Mouse (Mus musculus) layer of hippocampus, adult 9-10 months (tissue): ENCODE data around the gene Zfp956.

Experiments
- DNase-seq: peaks from one replicate; pipeline ENCODE4 v3.0.0; 2022; ENCODE audit warnings: low spot score

The Zfp956 gene

GRCm38 (mm10) chr6:47953191-47953726 lies at the start of gene Zfp956:
Zfp956 (plus strand) TSS chr6:47953390.
- peak; percentile 85 for DNase-seq

GRCm38 (mm10) chr6:47903587-47903986 lies 49.6 kb upstream of the Zfp956 start:
- DNase-seq = no peak

DNA sequence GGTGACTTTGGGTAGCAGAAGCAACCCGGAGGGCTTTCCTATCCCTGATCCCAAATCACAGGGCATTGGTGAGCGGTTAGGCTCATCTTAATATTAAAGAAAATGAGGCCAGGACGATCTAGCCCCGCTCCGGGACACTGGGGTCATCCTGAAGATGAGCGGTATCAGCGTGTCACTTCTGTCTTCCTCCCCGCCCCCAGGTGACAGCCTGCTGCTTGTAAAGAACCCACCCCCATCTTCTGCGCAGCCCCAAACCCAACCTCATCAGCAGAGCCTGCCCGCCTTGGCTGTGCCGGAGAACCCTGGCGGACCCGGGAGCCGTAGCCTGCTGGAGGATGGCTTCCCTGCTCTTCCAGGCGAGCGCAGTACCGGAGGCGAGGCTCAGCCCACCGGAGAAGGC lies 48.8 kb upstream of the Zfp956 start:
- DNase-seq = no peak

DNA sequence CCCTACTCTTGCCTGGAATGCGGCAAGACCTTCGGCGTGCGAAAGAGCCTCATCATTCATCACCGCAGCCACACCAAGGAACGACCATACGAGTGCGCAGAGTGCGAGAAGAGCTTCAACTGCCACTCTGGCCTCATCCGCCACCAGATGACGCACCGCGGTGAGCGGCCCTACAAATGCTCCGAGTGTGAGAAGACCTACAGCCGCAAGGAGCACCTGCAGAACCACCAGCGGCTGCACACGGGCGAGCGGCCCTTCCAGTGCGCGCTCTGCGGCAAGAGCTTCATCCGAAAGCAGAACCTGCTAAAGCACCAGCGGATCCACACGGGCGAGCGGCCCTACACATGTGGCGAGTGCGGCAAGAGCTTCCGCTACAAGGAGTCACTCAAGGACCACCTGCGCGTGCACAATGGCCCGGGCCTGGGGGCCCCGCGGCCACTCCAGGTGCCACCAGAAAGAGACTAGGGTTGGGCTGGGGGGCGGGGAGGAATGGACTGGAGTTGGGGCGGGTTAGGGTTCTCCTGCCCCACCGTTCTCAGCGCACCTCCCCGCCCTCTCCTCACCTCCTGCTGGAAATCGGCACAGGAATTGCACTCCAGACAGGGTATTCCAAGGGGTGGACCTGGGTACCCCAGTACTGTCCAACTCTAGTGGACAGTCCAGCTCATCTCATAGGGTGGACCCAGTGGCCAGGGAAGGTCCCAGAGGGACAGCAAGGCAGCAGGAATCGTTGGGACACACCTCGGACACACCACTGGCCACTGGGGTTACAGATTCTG lies 48.1 kb upstream of the Zfp956 start:
- DNase-seq = no peak

- no peak for DNase-seq
Measured at GRCm38 (mm10) chr6:47906326-47906725, 46.9 kb upstream of the Zfp956 start.

- DNase-seq = no peak
Measured at GRCm38 (mm10) chr6:47909007-47909406, 44.2 kb upstream of the Zfp956 start.

GRCm38 (mm10) chr6:47911650-47912049 lies 41.5 kb upstream of the Zfp956 start:
- no peak for DNase-seq

DNA sequence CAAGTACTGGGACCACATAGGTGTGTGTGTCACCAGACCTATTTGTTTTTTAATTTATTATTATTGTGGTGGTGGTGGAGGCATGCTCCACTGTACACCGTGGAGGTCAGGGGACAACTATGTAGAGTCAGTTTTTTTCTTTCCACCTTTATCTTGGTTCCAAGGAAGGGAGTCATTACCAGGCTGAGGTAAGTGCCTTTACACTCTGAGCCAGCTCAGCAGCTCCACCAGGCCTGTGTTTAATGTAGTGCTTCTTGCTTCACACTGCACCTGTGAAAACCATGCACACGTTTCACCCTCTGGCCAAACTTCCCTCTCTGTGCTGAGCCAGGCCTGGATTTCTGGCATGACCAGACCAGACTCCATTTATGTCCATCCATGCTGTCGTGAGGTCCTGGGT lies 40.2 kb upstream of the Zfp956 start:
- DNase-seq = no peak

DNA sequence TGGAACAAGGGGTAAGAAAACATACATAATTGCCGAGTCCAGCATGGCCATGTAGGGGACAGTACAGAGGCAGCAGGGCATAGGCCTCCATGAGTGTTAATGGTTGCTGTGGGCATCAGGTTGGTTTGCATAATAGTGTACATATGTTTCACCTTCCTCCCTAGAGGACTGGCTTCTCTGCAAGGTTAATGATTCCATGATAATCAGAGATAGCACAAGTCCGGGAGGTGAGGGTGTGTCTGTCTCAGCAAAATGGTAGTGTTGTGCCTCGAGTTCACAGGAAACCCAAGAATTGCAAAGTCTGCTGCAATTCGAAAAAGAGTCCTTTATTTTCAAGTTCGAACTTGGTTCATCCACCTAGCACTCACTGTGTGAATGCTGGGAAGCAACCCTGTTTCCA lies 36.1 kb upstream of the Zfp956 start:
- no peak for DNase-seq

DNA sequence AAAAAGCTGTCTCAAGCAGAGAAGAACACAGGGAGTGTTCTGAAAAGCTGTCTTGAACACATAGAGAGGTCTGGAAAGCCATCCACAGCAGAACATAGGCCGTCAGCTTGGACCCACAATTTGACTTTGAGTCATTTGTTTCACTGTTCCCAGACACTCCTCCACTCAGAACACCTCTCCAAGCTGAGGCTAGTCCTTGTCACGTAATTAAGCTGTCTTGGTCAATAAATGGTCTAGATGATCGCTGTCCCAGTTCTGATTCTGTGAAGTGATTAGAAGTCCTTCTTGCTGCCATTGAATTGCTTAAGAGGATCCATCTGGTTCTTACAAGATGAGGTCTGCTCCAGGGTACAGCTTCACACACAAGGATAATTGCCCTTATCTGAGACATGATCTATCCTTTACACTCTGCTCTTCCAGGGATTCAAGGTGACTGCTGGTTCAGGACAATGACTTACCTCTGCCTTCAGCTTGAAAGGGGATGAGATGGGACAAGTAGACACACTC lies 34.4 kb upstream of the Zfp956 start:
- DNase-seq = no peak

- no peak for DNase-seq
Measured at GRCm38 (mm10) chr6:47919646-47920446, 33.3 kb upstream of the Zfp956 start.

DNA sequence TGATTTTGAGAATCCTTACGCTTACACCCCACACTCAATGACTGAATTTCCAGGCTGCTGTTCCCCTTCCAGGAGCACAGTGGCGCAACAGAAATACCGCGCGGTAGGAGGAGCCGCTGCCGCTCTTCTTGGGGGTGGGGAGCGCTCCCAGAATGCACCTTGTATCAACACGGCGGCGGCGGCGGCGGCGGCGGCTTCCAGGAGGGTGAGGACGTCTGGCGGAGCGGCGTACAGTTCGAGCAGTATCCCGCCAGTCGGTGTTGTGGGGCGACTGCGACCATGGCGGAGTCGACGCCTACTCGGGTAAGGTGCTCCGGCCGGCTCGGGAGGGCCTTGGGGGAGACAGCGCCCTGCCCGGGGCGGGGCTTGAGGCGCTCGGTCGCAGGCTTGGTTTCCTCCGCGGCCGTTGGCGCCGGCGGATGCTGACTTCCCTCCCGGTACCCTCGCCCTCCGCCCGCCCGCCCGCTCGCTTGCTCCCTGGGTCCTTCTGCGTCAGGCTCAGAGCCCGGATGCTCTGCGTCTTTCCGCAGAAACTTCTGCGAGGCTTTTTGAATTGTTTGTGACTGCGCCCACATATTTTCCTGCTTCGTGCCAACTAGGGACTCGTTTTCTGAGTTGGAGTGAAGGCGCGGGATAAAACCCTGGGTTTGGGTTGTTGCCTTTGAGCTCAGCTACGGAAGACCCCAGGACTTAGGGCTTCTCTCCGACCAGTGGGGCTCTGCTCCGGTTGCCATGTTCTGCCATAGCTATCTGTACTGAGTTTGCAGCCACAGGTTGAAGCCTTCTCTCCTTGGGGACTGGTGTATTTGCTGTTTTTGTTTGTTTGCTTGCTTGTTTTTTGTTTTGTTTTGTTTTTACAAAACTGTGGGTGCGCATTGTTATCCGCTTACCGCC lies 32.5 kb upstream of the Zfp956 start, which contains the start of gene Zfp212:
Zfp212 (plus strand) TSS at position 30 of the 894 bp plus-strand sequence.
- DNase-seq = peak; percentile 56

DNA sequence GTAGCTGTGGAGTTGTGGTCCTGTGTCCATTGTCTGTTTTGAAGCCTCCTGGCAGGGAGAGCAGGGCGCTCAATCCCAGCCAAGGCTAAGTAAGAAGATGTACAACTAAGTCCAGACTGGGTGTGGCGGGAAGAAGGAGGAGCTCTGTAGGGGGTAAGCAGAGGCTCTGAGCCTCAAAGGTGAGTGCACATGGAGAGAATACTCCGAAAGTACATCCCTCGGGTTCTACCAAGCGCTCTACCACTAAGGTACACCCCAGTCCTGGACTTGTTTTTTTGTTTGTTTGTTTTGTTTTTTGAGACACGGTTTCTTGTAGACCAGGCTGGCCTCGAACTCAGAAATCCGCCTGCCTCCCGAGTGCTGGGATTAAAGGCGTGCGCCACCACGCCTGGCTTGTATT lies 10.7 kb upstream of the Zfp956 start:
- no peak for DNase-seq

DNA sequence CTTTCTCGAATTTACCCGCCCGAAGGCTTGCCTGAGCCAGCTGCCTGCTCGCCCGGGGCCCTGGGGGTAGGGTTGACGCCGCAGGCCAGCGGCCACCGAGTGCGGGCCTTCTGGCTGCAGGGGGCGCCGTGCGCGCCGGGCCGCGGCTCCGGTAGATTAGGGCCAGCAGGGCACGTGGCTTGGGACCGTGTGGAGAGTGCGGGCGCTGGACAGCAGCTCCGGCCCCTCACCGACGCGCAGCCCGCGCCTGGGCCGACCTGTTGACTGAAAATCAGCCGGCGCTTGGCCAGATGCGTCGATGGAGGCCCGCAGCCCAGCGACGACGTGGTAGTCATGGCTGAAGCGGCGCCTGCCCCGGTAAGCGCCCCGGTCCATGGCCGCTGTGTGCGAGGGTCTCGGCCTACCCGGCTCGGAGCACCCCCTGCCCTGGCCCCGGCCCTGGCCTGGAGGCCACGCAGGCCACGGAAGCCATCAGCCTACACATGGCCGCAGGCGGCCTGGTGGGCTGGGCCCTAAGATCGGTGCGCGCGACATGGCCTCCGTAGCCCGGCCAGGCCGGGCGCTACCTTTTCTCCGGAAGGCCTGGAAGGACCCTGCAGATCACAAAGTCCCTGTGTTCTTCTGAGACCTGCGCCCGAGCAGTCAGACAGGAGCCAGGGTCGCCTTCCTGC lies 10.0 kb upstream of the Zfp956 start:
- no peak for DNase-seq

- no peak for DNase-seq
Measured at GRCm38 (mm10) chr6:47943721-47944120, 9.5 kb upstream of the Zfp956 start.

DNA sequence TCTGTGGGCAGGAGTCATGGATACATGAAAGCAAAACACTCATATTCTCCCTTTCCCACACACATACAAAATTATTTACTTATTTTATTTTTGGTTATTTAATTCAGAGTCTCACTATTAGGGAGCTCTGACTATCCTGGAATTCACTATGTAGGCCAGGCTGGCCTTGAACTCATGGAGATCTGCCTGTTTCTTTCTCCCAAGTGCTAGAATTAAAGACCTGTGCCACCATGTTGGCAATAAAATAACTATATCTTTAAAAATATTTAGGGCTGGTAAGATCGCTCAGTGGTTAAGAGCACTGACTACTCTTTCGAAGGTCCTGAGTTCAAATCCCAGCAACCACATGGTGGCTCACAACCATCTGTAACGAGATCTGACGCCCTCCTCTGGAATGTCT lies 5.8 kb upstream of the Zfp956 start:
- DNase-seq = no peak

DNA sequence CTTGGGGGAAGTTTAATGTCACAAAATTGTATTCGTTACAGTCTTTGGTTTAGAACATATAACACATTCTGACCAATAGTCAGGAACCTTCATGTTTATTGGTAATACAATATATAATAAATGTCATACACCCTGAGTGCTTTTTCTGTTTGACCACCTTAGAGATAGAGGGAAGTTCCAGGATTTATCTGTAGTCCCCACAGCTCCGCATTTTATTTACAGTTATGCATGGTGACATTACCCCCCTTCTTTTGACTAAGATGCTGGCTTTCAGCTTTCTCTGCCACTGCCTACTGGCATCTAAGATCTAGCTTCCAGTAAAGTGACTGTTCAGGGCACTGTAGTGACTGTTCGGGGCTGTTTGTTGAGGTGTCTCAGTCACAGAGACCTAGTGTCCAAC lies 1.2 kb downstream of the Zfp956 start:
- DNase-seq = no peak

- DNase-seq = no peak
Measured at GRCm38 (mm10) chr6:47957816-47958215, 4.6 kb downstream of the Zfp956 start.

GRCm38 (mm10) chr6:47960685-47961421 lies 7.7 kb downstream of the Zfp956 start:
- DNase-seq = no peak

- DNase-seq = no peak
Measured at GRCm38 (mm10) chr6:47963051-47963450, 9.9 kb downstream of the Zfp956 start.
